In genomic region chr16:11494895-11495294, GRCm38 (mm10) we compare ENCODE assay signal across 17 mouse cellular contexts.
DNase-seq lines count a peak whose midpoint lies in the region; ATAC-seq and TF ChIP-seq lines count a peak whose summit lies in the region.
"Had no signal": no experiment of that assay in that cellular context is flagged by ENCODE, and none has a peak within 500 bp of the region (broad histone marks: within the 10 kb centered on the region; RNA-seq: fewer than 3 reads in every experiment).

No protein-coding gene starts in this region.

- H3K9me3 ChIP-seq in intestine, postnatal 0 days (ENCODE audit: control insufficient read depth): no peaks in the 10 kb centered on the region
- no peaks in the 10 kb centered on the region for H3K9me3 ChIP-seq in intestine, embryonic 16.5 days (ENCODE audit: control insufficient read depth, low read length)
- no peaks in the 10 kb centered on the region for H3K9me3 ChIP-seq in forebrain, embryonic 16.5 days (ENCODE audit: control insufficient read depth, low read length)
- no peaks in the 10 kb centered on the region for H3K9me3 ChIP-seq in heart, embryonic 11.5 days (replicated peaks; ENCODE audit: control insufficient read depth, low read length)
- H3K9me3 ChIP-seq: embryonic facial prominence, embryonic 10.5 days; G1E; hindbrain, embryonic 12.5 days; limb, embryonic 13.5 days had no signal

- peak; percentile 45; the same call in 1 of the 2 replicates for ATAC-seq in intestine, postnatal 0 days
- ATAC-seq in intestine, embryonic 16.5 days: no peak
- no peak for ATAC-seq in forebrain, embryonic 16.5 days
- ATAC-seq in heart, embryonic 11.5 days (replicated peaks; ENCODE audit: insufficient number of reproducible peaks, low FRiP score, low TSS enrichment): no peak

- TF ChIP-seq POLR2A in thymus, adult 2 months (IDR thresholded peaks at IDR 0.05; ENCODE audit: control insufficient read depth, extremely low read depth, insufficient read depth, low read length, poor library complexity): no peak

- peak; percentile 9 for DNase-seq in thymus, adult 2 months
- DNase-seq in thymus, adult 18-20 months: no peak
- DNase-seq in naive thymus-derived CD4-positive, alpha-beta T cell, adult 2 months (ENCODE audit: low read depth): peak; percentile 27
- DNase-seq in urinary bladder, postnatal 36 days (ENCODE audit: low spot score in 2 of 2): no peak
- DNase-seq: adrenal gland, postnatal 25 days; kidney, adult 18-20 months; kidney, postnatal 4 days; lung, adult 18-20 months; right cerebral cortex, postnatal 14 days had no signal

- no peak overlapping the region for H3K27ac ChIP-seq in intestine, postnatal 0 days (ENCODE audit: low read depth, low read length)
- H3K27ac ChIP-seq in intestine, embryonic 16.5 days (ENCODE audit: low read length): no peak overlapping the region
- no peak overlapping the region for H3K27ac ChIP-seq in thymus, adult 2 months (ENCODE audit: control insufficient read depth, insufficient read depth, low read length)
- no peak overlapping the region for H3K27ac ChIP-seq in forebrain, embryonic 16.5 days (ENCODE audit: low read length)
- no peak overlapping the region for H3K27ac ChIP-seq in heart, embryonic 11.5 days (ENCODE audit: low read depth, low read length)
- H3K27ac ChIP-seq: embryonic facial prominence, embryonic 10.5 days; hindbrain, embryonic 12.5 days; limb, embryonic 13.5 days had no signal

- H3K27me3 ChIP-seq in intestine, postnatal 0 days (replicated peaks; ENCODE audit: control insufficient read depth, insufficient read depth, low read length): no peaks in the 10 kb centered on the region
- no peaks in the 10 kb centered on the region for H3K27me3 ChIP-seq in intestine, embryonic 16.5 days (replicated peaks; ENCODE audit: control insufficient read depth, insufficient read depth, low read length)
- H3K27me3 ChIP-seq in thymus, adult 2 months (ENCODE audit: control insufficient read depth, insufficient read depth, low read length): no peaks in the 10 kb centered on the region
- H3K27me3 ChIP-seq in forebrain, embryonic 16.5 days (replicated peaks; ENCODE audit: control insufficient read depth, insufficient read depth, low read length): no peaks in the 10 kb centered on the region
- H3K27me3 ChIP-seq in heart, embryonic 11.5 days (ENCODE audit: control insufficient read depth, insufficient read depth, low read length): no peaks in the 10 kb centered on the region
- H3K27me3 ChIP-seq: hindbrain, embryonic 12.5 days; limb, embryonic 13.5 days had no signal

- TF ChIP-seq CTCF in intestine, postnatal 0 days (IDR thresholded peaks at IDR 0.05; ENCODE audit: low read depth): no peak
- no peak for TF ChIP-seq CTCF in thymus, adult 2 months (IDR thresholded peaks at IDR 0.05; ENCODE audit: borderline replicate concordance, control insufficient read depth, extremely low read depth, insufficient read depth, low read length, poor library complexity)

- H3K4me1 ChIP-seq in intestine, postnatal 0 days (replicated peaks; ENCODE audit: control insufficient read depth, insufficient read depth, low read length): no peaks in the 10 kb centered on the region; the same call in 1 of the 2 replicates
- peaks cover 3% of the 10 kb centered on the region; the same call in 1 of the 2 replicates for H3K4me1 ChIP-seq in intestine, embryonic 16.5 days (ENCODE audit: control insufficient read depth, insufficient read depth, low read length)
- H3K4me1 ChIP-seq in thymus, adult 2 months (replicated peaks; ENCODE audit: control insufficient read depth, insufficient read depth, low read length): peaks cover 4% of the 10 kb centered on the region
- peaks cover 4% of the 10 kb centered on the region; the same call in 1 of the 2 replicates for H3K4me1 ChIP-seq in forebrain, embryonic 16.5 days (replicated peaks; ENCODE audit: control insufficient read depth, insufficient read depth, low read length)
- peaks cover 20% of the 10 kb centered on the region for H3K4me1 ChIP-seq in heart, embryonic 11.5 days (ENCODE audit: control insufficient read depth, insufficient read depth, low read length)

- no peak overlapping the region for H3K9ac ChIP-seq in intestine, postnatal 0 days (ENCODE audit: low read depth, low read length)
- H3K9ac ChIP-seq in intestine, embryonic 16.5 days (ENCODE audit: low read depth, low read length): no peak overlapping the region
- no peak overlapping the region for H3K9ac ChIP-seq in forebrain, embryonic 16.5 days (replicated peaks; ENCODE audit: low read depth, low read length)
- no peak overlapping the region for H3K9ac ChIP-seq in heart, embryonic 11.5 days (ENCODE audit: low read depth, low read length)
- H3K9ac ChIP-seq: hindbrain, embryonic 12.5 days; limb, embryonic 13.5 days had no signal

- no peak overlapping the region for H3K4me2 ChIP-seq in intestine, postnatal 0 days (replicated peaks; ENCODE audit: low read depth)
- H3K4me2 ChIP-seq in intestine, embryonic 16.5 days (ENCODE audit: low read depth, low read length): no peak overlapping the region
- H3K4me2 ChIP-seq in forebrain, embryonic 16.5 days (ENCODE audit: low read length): no peak overlapping the region
- no peak overlapping the region for H3K4me2 ChIP-seq in heart, embryonic 11.5 days
- H3K4me2 ChIP-seq: hindbrain, embryonic 12.5 days; limb, embryonic 13.5 days had no signal

- H3K4me3 ChIP-seq in intestine, postnatal 0 days (ENCODE audit: low read depth, low read length): no peak overlapping the region
- no peak overlapping the region for H3K4me3 ChIP-seq in intestine, embryonic 16.5 days (ENCODE audit: low read length)
- no peak overlapping the region for H3K4me3 ChIP-seq in thymus, adult 2 months (ENCODE audit: control insufficient read depth, insufficient read depth, low read length)
- no peak overlapping the region for H3K4me3 ChIP-seq in forebrain, embryonic 16.5 days (replicated peaks; ENCODE audit: low read length)
- no peak overlapping the region for H3K4me3 ChIP-seq in heart, embryonic 11.5 days (ENCODE audit: low read depth, low read length)
- H3K4me3 ChIP-seq: embryonic facial prominence, embryonic 10.5 days; hindbrain, embryonic 12.5 days; limb, embryonic 13.5 days had no signal

- no peaks in the 10 kb centered on the region for H3K36me3 ChIP-seq in intestine, postnatal 0 days (ENCODE audit: control insufficient read depth, insufficient read depth)
- no peaks in the 10 kb centered on the region for H3K36me3 ChIP-seq in intestine, embryonic 16.5 days (ENCODE audit: control insufficient read depth, insufficient read depth, low read length)
- no peaks in the 10 kb centered on the region for H3K36me3 ChIP-seq in thymus, adult 2 months (ENCODE audit: control insufficient read depth, insufficient read depth, low read length)
- H3K36me3 ChIP-seq in forebrain, embryonic 16.5 days (ENCODE audit: control insufficient read depth, insufficient read depth): no peaks in the 10 kb centered on the region
- no peaks in the 10 kb centered on the region for H3K36me3 ChIP-seq in heart, embryonic 11.5 days (ENCODE audit: control insufficient read depth, insufficient read depth, low read length)
- H3K36me3 ChIP-seq: embryonic facial prominence, embryonic 10.5 days; G1E; hindbrain, embryonic 12.5 days; limb, embryonic 13.5 days had no signal

- 48% methylated on average over 7 of the region's 7 CpGs for WGBS in intestine, postnatal 0 days
- 59% methylated on average over 7 of the region's 7 CpGs for WGBS in intestine, embryonic 16.5 days
- 27% methylated on average over 7 of the region's 7 CpGs for WGBS in thymus, adult 2 months
- WGBS in forebrain, embryonic 16.5 days: 82% methylated on average over 7 of the region's 7 CpGs
- WGBS in heart, embryonic 11.5 days (ENCODE audit: insufficient replicate concordance): 48% methylated on average over 7 of the region's 7 CpGs

Comparison
In these comparisons a context has a peak if more than half of its experiments do, and no peak if none do; other contexts are left out.
1. DNase-seq: peak in thymus, adult 2 months (single experiment) and naive thymus-derived CD4-positive, alpha-beta T cell, adult 2 months (single experiment); none in thymus, adult 18-20 months (0 of 2) and urinary bladder, postnatal 36 days (0 of 2).